Mouse (Mus musculus): Measurements from ENCODE around the gene 3110009E18Rik. TPM values are rescaled to one million over a fixed set of nuclear protein-coding genes. Genes with fewer than 3 reads are reported as not detected.

3110009E18Rik gene
- polyA plus RNA-seq, 1 experiment from 2014 or later: 17.3 TPM

DNA sequence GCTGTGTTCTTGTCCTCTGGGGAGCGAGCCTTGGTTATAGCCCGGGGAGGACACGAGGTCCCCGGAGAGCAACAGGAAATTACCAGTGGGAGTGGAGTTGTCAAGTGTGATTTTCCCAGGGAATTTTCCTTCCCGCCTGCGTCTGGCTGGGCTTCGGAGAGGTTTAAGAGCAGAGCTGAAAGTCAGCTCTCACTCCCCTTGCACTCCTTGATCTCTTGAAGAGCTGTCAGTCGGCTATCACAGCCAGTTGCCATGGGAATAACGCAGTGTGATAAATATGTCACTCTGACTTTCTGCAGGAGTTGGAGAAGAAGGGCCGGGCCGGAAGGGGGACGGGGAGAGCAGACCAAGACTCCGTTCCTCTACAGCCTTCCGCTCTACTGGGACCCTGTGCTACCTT, 55.3 kb downstream of the 3110009E18Rik start:
- no peak overlapping the region for H3K4me2 ChIP-seq (ENCODE audit: low read depth, low read length)
- H3K9me3 ChIP-seq (ENCODE audit: control insufficient read depth, low read length): no peaks in the 10 kb centered on the region
- H3K27me3 ChIP-seq (ENCODE audit: control insufficient read depth, insufficient read depth, low read length): no peaks in the 10 kb centered on the region
- H3K27ac ChIP-seq (ENCODE audit: low read depth, low read length): no peak overlapping the region
- ATAC-seq (ENCODE audit: low read depth): no peak
- no peak overlapping the region for H3K4me3 ChIP-seq (ENCODE audit: low read depth, low read length)
- H3K4me1 ChIP-seq (ENCODE audit: control insufficient read depth, insufficient read depth, low read length): no peaks in the 10 kb centered on the region
- 38% methylated on average over 14 of the region's 14 CpGs for WGBS
- H3K36me3 ChIP-seq (ENCODE audit: control insufficient read depth, insufficient read depth, low read length): no peaks in the 10 kb centered on the region
- H3K9ac ChIP-seq (replicated peaks; ENCODE audit: low read depth, low read length): no peak overlapping the region

DNA sequence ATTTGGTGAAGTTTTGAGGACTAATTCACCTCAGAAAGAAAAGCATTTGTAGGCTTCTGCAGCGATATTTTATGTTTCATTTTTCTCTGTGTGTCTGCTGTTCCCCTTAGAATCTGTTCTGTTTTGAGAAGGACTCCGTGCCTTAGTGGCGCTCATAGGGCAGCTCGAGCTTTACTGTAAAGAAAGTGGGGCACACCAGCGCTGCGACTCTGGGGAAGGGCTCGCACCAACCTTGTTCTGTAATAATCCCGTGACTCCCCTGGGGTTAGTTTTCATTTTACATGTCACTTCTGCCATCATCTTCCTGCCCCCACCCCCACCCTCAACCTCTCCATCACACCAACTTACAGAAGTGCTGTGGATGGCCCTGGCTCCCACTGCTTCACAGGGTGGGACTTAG, 56.2 kb downstream of the 3110009E18Rik start:
- H3K9ac ChIP-seq (replicated peaks; ENCODE audit: low read depth, low read length): no peak overlapping the region
- no peaks in the 10 kb centered on the region for H3K36me3 ChIP-seq (ENCODE audit: control insufficient read depth, insufficient read depth, low read length)
- no peaks in the 10 kb centered on the region for H3K9me3 ChIP-seq (ENCODE audit: control insufficient read depth, low read length)
- no peak overlapping the region for H3K4me2 ChIP-seq (ENCODE audit: low read depth, low read length)
- H3K4me3 ChIP-seq (ENCODE audit: low read depth, low read length): no peak overlapping the region
- WGBS: 94% methylated on average over 8 of the region's 8 CpGs
- no peak overlapping the region for H3K27ac ChIP-seq (ENCODE audit: low read depth, low read length)
- ATAC-seq (ENCODE audit: low read depth): no peak
- H3K4me1 ChIP-seq (ENCODE audit: control insufficient read depth, insufficient read depth, low read length): no peaks in the 10 kb centered on the region
- no peaks in the 10 kb centered on the region for H3K27me3 ChIP-seq (ENCODE audit: control insufficient read depth, insufficient read depth, low read length)

DNA sequence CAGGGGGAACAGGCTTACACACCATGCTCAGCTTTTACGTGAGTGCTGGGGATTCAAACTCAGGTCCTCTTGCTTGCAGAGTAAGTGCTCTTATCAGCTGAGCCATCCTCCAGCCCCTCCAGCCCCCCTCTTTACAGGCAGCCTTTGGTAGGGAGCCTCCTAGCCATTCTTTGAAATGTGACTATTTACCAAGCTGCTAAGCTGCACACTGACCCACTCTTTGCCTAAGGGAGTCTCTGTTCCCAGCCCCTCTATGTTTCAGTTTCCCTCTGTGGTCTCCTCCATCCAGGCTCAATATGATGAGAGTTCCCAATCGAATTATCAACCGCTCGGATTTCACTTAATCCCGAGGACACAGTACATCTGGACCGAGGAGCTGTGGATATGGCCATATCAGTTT, 65.2 kb downstream of the 3110009E18Rik start:
- Histone ChIP-seq H3K9me3 (ENCODE audit: control insufficient read depth, low read length) (no peaks in the 10 kb centered on the region), H3K27me3 (ENCODE audit: control insufficient read depth, insufficient read depth, low read length) (no peaks in the 10 kb centered on the region), H3K9ac (replicated peaks; ENCODE audit: low read depth, low read length) (no peak overlapping the region), H3K27ac (ENCODE audit: low read depth, low read length) (no peak overlapping the region), H3K4me1 (ENCODE audit: control insufficient read depth, insufficient read depth, low read length) (no peaks in the 10 kb centered on the region), H3K4me2 (ENCODE audit: low read depth, low read length) (no peak overlapping the region), H3K4me3 (ENCODE audit: low read depth, low read length) (no peak overlapping the region), H3K36me3 (ENCODE audit: control insufficient read depth, insufficient read depth, low read length) (no peaks in the 10 kb centered on the region)
- ATAC-seq (ENCODE audit: low read depth): no peak
- 74% methylated on average over 6 of the region's 6 CpGs for WGBS

DNA sequence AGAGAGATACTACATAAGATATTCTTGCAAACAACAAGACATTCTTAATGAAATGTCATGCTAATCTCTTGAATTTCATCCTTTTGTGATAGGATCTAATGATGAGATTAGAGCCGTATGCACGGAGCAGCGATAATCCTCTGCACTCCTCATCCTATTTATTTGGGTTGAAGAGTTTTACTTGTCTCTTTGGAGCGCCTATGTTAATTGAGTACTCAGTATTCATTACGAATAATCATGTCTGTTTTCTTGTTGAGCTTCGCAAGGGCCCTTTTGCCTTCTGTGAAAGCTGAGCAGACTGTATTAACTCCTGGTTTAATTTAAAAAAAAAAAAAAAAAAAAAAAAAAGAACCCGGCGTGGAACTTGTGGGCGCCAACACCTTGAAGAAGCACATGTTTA, 65.7 kb downstream of the 3110009E18Rik start:
- no peak; the same call in 1 of the 2 replicates for ATAC-seq (ENCODE audit: low read depth)
- H3K4me2 ChIP-seq (ENCODE audit: low read depth, low read length): no peak overlapping the region
- 44% methylated on average over 9 of the region's 9 CpGs for WGBS
- H3K4me3 ChIP-seq (ENCODE audit: low read depth, low read length): no peak overlapping the region
- no peak overlapping the region for H3K27ac ChIP-seq (ENCODE audit: low read depth, low read length)
- H3K9me3 ChIP-seq (ENCODE audit: control insufficient read depth, low read length): no peaks in the 10 kb centered on the region
- no peaks in the 10 kb centered on the region for H3K27me3 ChIP-seq (ENCODE audit: control insufficient read depth, insufficient read depth, low read length)
- H3K9ac ChIP-seq (replicated peaks; ENCODE audit: low read depth, low read length): no peak overlapping the region
- H3K4me1 ChIP-seq (ENCODE audit: control insufficient read depth, insufficient read depth, low read length): no peaks in the 10 kb centered on the region
- H3K36me3 ChIP-seq (ENCODE audit: control insufficient read depth, insufficient read depth, low read length): no peaks in the 10 kb centered on the region

DNA sequence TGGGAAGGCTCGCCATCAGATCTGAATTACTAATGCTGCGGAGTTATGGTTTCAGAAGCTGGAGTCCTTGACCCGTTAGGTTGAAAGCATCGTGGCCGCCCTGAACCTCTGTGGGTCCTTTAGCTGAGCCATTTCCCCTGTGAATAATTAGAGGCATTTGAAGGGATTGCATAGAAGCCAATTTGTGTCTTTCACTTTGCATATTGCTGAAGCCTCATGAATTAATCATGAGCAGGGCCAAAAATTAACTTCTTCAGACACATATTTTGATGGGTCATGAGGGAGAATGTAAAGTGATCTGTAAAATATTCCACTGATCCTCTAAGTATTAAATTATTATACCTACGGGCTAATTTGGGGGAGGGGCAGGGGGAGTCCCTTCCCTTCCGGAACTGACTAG, 66.1 kb downstream of the 3110009E18Rik start:
- Histone ChIP-seq H3K4me3 (ENCODE audit: low read depth, low read length) (no peak overlapping the region), H3K27me3 (ENCODE audit: control insufficient read depth, insufficient read depth, low read length) (no peaks in the 10 kb centered on the region), H3K9me3 (ENCODE audit: control insufficient read depth, low read length) (no peaks in the 10 kb centered on the region), H3K4me1 (ENCODE audit: control insufficient read depth, insufficient read depth, low read length) (no peaks in the 10 kb centered on the region), H3K36me3 (ENCODE audit: control insufficient read depth, insufficient read depth, low read length) (no peaks in the 10 kb centered on the region), H3K27ac (ENCODE audit: low read depth, low read length) (no peak overlapping the region), H3K9ac (replicated peaks; ENCODE audit: low read depth, low read length) (no peak overlapping the region), H3K4me2 (ENCODE audit: low read depth, low read length) (no peak overlapping the region)
- ATAC-seq (ENCODE audit: low read depth): peak; percentile 49; the same call in 1 of the 2 replicates
- WGBS: 42% methylated on average over 7 of the region's 7 CpGs

DNA sequence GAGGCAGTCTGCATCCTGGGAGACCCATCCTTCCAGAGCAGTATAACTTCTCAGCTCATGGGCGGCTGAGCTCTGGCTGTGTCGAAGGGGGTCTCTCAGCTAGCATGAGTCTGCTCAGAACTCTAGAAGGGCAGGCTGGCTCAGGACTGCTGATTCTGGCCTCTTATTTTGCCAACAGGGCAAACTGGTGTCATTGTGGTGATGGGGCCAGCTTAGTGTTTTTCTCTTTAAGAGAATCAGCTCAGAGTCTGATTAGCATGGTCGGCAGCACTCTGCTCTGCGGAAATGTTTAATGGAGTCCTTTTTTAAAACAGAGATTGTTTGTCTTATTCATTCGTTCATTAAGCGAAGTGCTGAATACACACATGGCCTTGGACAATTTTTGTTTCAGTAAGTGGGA, 68.2 kb downstream of the 3110009E18Rik start:
- no peak overlapping the region for H3K9ac ChIP-seq (replicated peaks; ENCODE audit: low read depth, low read length)
- H3K4me2 ChIP-seq (ENCODE audit: low read depth, low read length): no peak overlapping the region
- H3K27ac ChIP-seq (ENCODE audit: low read depth, low read length): no peak overlapping the region
- no peak overlapping the region for H3K4me3 ChIP-seq (ENCODE audit: low read depth, low read length)
- H3K9me3 ChIP-seq (ENCODE audit: control insufficient read depth, low read length): no peaks in the 10 kb centered on the region
- no peaks in the 10 kb centered on the region for H3K36me3 ChIP-seq (ENCODE audit: control insufficient read depth, insufficient read depth, low read length)
- no peak for ATAC-seq (ENCODE audit: low read depth)
- no peaks in the 10 kb centered on the region for H3K27me3 ChIP-seq (ENCODE audit: control insufficient read depth, insufficient read depth, low read length)
- no peaks in the 10 kb centered on the region for H3K4me1 ChIP-seq (ENCODE audit: control insufficient read depth, insufficient read depth, low read length)
- WGBS: 78% methylated on average over 6 of the region's 6 CpGs

DNA sequence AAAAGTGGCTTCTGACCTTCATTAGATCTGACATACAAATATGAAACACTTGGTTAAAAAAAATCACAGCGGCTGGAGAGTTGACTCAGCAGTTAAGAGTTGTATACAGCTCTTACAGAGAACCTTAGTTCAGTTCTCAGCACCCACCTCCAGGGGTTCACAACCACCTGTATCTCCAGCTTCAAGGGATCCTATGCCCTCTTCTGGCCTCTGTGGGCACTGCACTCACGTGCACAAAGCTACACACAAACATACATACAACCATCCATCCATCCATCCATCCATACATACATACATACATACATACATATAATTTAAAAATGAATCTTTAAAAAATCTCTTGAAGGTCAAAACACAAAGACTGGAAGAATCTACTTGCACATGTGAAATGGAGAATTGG, 69.3 kb downstream of the 3110009E18Rik start:
- Histone ChIP-seq H3K4me3 (ENCODE audit: low read depth, low read length) (no peak overlapping the region), H3K36me3 (ENCODE audit: control insufficient read depth, insufficient read depth, low read length) (no peaks in the 10 kb centered on the region), H3K9ac (replicated peaks; ENCODE audit: low read depth, low read length) (no peak overlapping the region), H3K27ac (ENCODE audit: low read depth, low read length) (no peak overlapping the region), H3K9me3 (ENCODE audit: control insufficient read depth, low read length) (no peaks in the 10 kb centered on the region), H3K4me2 (ENCODE audit: low read depth, low read length) (no peak overlapping the region), H3K27me3 (ENCODE audit: control insufficient read depth, insufficient read depth, low read length) (no peaks in the 10 kb centered on the region), H3K4me1 (ENCODE audit: control insufficient read depth, insufficient read depth, low read length) (no peaks in the 10 kb centered on the region)
- WGBS: 95% methylated on average over 2 of the region's 2 CpGs
- ATAC-seq (ENCODE audit: low read depth): no peak

DNA sequence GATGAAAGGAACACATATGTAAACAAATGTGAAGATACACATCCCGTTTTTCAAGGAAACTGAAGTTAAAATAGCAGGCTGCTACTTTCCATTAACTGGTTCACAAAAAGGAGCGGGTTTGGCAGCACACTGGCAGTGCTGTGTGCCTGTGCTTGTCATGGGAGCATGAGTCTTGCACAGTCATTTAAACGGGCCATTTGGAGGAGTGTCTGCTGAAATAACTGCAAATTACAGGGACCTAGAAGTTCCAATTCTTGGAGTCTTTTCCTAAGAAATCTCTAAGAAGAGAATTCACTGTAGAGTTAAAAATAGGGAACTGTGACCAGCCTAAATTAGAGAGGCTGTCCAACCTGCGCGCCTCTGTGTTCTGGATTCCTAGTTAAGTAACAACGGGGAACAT, 70.0 kb downstream of the 3110009E18Rik start:
- Histone ChIP-seq H3K36me3 (ENCODE audit: control insufficient read depth, insufficient read depth, low read length) (no peaks in the 10 kb centered on the region), H3K9me3 (ENCODE audit: control insufficient read depth, low read length) (no peaks in the 10 kb centered on the region), H3K27ac (ENCODE audit: low read depth, low read length) (no peak overlapping the region), H3K4me2 (ENCODE audit: low read depth, low read length) (no peak overlapping the region), H3K27me3 (ENCODE audit: control insufficient read depth, insufficient read depth, low read length) (no peaks in the 10 kb centered on the region), H3K4me3 (ENCODE audit: low read depth, low read length) (no peak overlapping the region), H3K9ac (replicated peaks; ENCODE audit: low read depth, low read length) (no peak overlapping the region), H3K4me1 (ENCODE audit: control insufficient read depth, insufficient read depth, low read length) (no peaks in the 10 kb centered on the region)
- ATAC-seq (ENCODE audit: low read depth): no peak
- 91% methylated on average over 6 of the region's 6 CpGs for whole genome bisulfite sequencing

DNA sequence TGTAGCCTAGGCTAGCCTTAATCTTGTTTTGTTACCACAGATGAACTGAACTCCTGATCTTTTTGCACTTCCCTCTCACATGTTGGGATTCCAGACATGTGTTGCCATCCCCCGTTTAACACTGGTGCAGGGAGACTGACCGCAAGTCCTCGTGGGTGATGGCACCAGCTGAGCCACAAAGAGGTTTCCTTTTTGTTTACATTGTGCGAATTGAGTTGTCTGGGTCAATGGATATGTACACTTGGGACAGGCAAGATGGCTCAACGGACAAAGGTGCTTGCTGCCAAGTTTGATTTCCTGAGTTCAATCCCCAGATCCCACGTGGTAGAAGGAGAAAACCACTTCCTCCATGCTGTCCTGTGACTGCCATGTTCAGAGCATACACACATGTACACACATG, 71.3 kb downstream of the 3110009E18Rik start:
- Histone ChIP-seq H3K27ac (ENCODE audit: low read depth, low read length) (no peak overlapping the region), H3K9me3 (ENCODE audit: control insufficient read depth, low read length) (no peaks in the 10 kb centered on the region), H3K4me3 (ENCODE audit: low read depth, low read length) (no peak overlapping the region), H3K9ac (replicated peaks; ENCODE audit: low read depth, low read length) (no peak overlapping the region), H3K36me3 (ENCODE audit: control insufficient read depth, insufficient read depth, low read length) (no peaks in the 10 kb centered on the region), H3K27me3 (ENCODE audit: control insufficient read depth, insufficient read depth, low read length) (no peaks in the 10 kb centered on the region), H3K4me1 (ENCODE audit: control insufficient read depth, insufficient read depth, low read length) (no peaks in the 10 kb centered on the region), H3K4me2 (ENCODE audit: low read depth, low read length) (no peak overlapping the region)
- 77% methylated on average over 6 of the region's 6 CpGs for whole genome bisulfite sequencing
- no peak for ATAC-seq (ENCODE audit: low read depth)

DNA sequence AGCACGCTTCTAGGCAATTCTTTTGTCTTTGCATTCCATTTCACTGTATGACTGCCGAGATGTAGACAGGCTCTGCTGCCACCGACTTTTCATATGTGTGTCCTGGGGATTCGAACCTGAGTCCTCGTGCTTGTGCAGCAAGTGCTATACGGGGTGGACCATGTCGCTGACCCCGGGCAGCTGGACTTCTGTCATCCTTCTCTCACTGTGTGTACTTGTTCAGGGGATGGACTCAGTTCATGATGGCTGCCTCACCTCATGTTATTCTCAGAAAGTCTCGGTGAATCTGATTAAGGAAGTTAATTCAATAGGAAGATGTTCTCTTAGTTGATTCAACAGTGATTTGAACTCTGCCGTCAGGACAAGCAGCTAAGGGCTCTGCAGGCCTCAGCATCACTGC, 72.6 kb downstream of the 3110009E18Rik start:
- H3K9me3 ChIP-seq (ENCODE audit: control insufficient read depth, low read length): no peaks in the 10 kb centered on the region
- no peaks in the 10 kb centered on the region for H3K4me1 ChIP-seq (ENCODE audit: control insufficient read depth, insufficient read depth, low read length)
- H3K27ac ChIP-seq (ENCODE audit: low read depth, low read length): no peak overlapping the region
- H3K9ac ChIP-seq (replicated peaks; ENCODE audit: low read depth, low read length): no peak overlapping the region
- H3K27me3 ChIP-seq (ENCODE audit: control insufficient read depth, insufficient read depth, low read length): no peaks in the 10 kb centered on the region
- 95% methylated on average over 10 of the region's 10 CpGs for WGBS
- no peak overlapping the region for H3K4me2 ChIP-seq (ENCODE audit: low read depth, low read length)
- H3K4me3 ChIP-seq (ENCODE audit: low read depth, low read length): no peak overlapping the region
- H3K36me3 ChIP-seq (ENCODE audit: control insufficient read depth, insufficient read depth, low read length): no peaks in the 10 kb centered on the region
- no peak for ATAC-seq (ENCODE audit: low read depth)
